Mouse (Mus musculus): ENCODE data around the gene Colq.

DNA sequence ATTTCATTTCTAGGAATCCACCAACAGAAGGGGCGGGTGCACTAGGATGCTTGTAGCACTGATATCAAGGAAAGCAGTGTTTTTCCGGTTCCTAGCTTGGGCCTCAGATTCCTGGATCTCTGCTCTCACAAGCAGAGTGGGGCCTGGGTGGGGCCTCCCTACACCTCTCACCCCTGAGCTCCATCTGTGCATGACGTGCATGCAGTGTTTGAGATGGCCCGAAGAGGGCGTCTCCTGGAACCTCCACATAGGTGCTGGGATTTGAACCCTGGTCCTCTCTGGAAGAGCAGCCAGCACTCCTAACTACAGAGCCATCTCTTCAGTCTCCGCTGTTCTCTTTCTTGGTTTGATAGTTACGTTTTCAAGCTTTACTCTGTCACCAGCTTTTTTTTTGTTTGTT is 36.1 kb downstream of the Colq start:
- TF ChIP-seq CTCF (IDR thresholded peaks at IDR 0.05; ENCODE audit: insufficient read depth, low read length) (no peak), POLR2A (IDR thresholded peaks at IDR 0.05; ENCODE audit: borderline replicate concordance, extremely low read depth, low read depth, low read length) (no peak)

Measured in lung, adult 2 months (tissue).